Mouse (Mus musculus) right cerebral cortex, postnatal 4 days (tissue): ENCODE results near the gene Rflna.

Experiments used
- DNase-seq: peaks from one replicate; pipeline ENCODE4 v3.0.0-alpha.2; 2022

Rflna gene

DNA sequence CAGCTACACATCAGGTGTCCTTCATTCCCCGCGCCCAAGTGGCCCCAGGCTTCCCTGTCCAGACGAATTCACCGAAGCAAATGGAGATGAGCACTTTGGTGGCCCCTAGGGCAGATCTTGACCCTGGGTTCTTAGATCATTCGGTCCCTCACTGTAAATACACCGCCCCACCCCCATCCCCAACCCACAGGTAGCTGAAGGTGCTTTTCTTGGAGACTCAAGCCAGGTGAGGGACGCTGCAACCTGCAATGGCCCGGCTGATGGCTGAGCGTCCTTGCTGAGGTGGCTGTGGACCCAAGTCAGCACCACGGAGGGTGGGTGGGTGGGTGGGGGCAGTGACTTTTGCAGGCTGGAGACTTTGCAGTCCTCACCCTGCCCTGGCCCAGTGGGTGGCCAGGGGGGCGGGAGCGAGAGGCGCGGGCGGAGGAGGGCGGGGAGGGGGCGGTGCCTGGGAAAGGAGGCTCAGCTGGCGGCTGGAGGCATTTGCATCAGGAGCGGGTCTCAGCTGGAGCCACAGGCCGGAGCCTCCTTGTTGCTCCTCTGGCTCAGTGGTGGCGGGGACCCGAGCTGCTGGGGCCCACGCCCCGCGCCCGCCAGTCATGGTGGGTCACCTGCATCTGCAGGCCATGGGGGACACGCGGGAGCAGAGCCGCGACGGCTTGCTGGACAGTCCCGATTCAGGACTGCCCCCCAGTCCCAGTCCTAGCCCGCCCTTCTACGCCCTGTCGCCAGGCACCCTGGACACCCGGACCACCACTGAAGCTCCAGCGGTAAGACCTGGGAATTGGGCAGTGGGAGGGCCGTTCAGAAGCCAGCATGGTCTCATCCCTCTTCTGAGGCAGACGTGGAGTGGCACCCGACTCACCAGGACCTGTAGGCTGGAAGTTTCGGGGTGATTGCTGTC, at the start of gene Rflna:
Gene Rflna, plus strand, starts transcription at position 253 of the 904 bp plus-strand sequence.
- no peak for DNase-seq

DNA sequence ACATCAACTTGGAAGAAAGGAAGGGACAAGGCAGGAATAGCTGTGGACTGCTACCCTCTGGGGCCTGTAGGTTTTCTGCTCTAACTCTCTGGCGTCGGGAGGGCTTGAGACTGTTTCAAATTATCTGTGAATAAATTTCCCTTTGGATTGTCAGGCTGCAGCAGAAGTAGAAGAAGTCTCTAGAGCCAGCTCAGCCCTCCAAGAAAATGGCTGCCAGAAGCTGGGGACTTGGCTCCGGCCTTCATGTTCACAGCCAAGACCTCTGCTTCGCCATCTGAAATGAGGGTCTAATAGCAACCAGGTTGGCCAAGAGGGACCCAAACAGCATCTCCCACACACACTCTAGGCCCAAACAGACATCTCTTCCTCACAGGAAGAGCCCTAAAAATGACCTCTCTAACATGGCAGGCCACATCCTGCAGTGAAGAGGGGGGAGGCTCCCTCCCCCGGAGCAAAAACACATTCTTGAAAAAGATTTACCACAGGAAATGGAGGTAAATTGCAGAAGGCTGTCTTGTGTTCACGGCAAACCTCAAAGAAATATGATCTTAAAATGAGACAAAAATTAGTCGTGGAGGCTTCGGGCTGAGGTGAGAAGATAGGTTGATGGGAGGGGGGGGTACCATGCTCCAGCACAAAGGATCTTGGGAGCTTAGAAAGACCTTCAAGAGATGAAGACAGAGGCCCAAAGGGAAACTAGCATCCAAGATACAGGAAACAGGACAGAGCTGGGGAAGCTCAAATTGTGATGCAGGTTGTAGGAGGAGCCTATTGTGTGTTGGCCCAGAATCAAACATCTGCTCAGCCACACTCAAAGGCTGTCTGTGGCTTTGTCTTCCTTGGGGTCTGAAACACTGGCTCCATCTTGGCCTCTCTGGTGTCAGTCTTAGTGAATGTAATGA, 48.4 kb upstream of the Rflna start:
- DNase-seq = peak; percentile 40

DNA sequence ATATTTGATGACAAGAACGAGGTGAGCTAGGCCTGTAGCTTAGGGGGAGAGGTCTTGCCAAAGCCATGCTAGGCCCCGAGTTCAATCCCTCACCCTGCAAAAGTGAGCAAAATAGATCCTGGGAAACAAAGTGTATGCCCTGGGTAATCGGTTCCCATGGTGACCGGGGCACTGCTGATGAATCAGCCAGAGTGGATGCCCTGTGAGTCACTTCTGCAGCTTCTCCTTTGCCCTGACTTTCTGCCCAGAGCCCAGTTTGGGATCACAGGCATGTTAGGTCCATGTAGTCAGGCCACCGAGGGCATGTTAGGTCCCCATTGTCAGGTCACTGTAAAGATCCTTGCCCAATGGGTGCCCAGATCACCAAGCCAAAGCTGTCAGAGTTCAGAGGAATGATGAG, 45.5 kb upstream of the Rflna start:
- DNase-seq = no peak

DNA sequence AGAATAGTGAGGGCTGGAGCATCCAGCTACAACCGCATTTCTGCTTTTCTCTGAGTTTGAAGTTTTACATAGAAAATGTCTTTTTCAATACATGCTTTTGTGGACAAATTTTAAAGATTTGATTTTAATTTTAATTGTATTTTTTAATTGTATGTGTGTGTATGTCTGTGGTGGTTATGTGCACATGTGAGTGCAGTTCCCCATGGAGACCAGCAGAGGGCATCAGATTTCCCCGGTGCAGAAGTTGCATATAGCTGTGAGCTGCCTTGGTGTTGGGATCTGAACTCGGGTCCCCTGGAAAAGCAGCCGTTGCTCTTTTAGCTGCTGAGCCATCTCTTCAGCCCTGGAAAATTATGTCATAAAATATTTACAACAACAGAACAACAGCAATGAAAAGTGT, 43.9 kb upstream of the Rflna start:
- DNase-seq = no peak

DNA sequence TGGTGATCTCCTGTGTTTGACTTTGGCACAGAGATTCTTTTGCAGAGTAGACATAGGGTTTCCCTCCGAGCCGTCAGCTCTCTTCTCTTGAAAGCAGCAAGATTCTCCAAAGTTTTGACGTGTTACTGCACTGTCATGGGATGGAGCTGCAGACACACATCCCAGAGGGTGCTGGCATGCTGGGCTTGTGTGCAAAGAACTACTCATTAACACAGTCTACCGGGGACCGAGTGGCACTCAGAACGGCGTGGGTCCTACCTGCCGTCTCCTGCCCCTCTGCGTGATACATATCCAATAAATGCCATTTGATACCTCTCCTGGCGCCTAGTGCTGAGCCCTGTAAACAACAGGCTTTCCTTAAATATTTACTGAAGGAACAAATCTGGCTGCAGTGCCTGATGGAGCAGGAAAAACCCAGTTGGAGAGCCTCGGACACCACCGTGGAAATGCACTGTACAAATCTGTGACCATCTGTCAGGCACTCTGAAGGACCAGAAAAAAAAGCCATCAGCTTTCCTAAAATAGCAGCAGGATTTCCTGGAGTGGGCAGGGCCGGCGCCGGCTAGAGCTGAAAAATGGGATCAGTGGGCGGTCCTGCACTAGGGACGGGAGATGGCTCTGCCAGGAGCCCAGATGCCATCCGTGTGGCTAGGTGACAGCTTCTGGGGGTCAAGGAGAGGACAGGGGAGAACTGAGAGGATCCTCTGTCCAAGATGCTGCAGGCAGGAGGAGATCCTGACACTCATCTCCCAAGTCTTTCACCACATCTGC, 42.7 kb upstream of the Rflna start:
- DNase-seq = peak; percentile 42

DNA sequence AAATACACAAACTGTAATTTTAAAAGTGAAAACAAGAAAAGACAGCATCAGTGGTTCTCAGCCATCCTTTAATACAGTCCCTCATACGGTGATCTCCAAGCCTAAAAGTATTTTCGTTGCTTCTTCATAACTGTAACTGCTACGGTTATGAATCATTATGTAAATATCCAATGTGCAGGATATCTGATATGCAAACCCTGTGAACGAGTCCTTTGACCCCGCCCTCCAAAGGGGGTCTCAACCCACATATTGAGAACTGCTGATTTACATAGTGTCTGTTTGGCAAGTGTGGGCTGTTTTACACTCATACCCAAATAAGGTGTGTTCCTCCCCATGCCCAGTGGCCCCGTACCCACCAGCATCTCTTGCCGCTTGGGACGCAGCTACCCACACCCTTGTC, 41.6 kb upstream of the Rflna start:
- DNase-seq = no peak

DNA sequence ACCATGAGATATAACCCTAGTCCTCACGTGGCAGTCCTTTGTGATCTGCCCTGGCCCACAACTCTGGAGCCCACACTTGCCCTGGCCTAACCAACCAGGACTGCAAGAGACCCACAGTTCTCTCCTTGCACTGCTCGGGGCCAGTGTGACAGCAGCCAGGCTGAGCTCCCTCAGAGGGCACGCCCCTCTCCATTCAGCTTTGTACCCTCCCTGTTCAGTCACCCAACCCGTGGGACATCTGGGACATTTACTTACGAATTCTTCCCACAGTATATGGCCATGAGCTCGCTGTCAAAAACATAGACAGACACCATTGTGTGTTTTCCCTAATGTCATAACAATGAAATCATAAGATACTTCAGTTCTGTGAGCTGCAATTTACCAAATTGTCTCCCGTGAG, 40.3 kb upstream of the Rflna start:
- no peak for DNase-seq

DNA sequence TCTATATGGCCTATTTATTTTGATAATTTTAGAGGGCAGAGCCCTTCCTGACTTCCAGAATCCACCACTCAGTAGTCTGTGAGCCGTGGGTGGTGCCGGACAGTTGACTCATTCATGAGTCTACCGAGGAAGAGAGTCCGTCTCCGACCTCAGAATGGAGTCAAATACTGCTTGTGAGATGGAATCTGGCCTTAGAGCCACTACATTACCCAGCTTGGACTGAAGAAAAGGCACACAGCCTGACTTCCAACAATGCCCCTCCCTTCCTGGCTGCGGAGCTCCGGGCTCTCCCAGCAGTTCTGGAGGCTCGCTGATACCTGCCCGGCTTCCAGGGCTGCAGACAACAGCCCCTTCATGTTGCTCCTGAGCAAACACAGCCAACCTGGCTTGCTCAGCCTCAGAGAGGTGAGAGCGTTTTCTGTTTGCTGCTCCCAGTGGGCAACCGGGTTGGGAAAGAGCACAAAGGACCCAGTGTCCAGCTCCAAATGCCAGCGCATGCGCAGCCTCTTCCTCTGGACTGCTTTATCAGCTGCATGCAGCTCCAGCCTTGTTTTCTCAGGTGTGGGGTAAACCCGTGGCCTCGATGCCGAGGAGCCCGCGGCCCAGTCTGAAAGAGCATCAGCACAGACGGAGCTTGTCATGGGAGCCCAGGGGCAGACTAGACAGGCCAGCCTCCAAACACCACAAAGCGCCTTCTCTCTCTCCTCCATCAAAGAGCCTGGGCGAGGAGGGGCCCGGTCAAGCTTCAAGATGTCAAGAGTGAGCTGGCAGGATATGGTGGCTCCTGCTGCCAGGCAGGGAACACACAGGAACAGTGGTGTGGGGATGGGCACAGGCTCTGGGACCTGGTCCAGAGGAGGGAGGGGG, 39.0 kb upstream of the Rflna start:
- DNase-seq = peak; percentile 63

DNA sequence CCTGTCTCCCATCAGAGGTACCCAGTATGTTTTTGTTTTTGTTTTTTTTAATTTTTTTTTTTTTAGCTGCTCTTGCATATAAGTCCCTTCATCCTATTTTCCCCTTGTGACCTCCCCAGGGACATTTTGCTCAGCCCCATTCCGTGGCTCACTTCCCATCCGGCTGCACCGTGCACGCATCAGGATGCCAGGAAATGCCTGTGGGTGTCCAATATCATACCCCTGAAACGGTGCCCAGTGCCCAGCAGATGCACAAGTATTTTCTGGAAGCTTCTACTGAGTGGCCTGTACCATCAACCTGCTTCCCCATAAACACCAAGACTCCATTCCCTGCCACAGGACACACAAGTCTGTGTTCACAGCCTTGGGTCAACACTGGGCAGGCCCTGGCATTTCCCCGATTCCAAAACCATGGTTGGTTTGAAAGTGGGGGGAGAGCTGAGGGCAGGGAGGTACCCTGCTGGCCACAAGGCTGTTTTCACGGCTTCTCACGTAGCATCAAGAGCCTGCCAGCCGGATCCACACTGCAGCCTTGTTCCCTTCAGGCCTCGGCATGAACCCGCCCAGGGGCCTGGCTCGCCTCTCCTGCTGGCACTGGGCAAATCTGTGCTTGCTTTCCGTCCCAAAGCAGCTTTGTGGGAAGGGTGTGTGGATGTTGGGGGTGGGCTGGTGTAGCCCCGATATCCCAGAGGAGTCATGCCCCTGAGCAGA, 36.2 kb upstream of the Rflna start:
- DNase-seq = peak; percentile 36

DNA sequence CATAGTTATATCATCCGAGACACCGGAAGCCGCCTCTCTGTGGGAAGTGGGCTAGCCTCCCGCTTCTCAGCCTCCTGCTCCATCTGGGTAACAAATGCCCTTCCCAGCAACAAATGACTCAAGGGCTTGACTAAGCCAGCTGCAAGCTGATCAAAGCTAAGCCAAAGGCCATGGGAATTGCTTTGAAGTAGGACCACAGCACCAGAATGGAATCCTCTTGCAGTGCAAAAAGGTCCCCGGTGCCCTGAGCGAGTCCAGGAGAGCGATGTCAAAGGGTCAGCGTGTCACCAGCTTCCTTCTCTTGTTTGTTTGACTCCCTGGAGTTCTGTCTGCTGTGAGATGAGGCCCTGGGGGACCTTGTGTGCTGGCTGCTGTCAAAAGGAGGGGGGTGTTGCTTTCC, 33.2 kb upstream of the Rflna start:
- DNase-seq = no peak

DNA sequence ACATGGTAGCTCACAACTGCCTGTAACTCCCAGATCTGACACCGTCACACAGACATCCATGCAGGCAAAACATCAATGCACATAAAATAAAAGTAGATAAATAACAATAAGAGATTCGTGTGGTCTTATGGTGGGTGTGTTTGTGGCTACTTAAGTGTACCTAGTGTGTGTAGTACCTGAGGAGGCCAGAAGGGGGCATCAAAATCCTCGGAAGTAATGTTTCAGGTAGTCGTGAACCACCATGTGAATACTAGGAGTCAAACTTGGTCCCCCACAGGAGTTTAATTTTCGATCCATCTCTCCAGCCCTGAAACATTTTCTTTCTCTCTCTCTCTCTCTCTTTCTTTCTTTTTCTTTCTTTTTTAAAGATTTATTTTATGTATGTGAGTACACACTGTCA, 16.8 kb upstream of the Rflna start:
- DNase-seq = no peak

DNA sequence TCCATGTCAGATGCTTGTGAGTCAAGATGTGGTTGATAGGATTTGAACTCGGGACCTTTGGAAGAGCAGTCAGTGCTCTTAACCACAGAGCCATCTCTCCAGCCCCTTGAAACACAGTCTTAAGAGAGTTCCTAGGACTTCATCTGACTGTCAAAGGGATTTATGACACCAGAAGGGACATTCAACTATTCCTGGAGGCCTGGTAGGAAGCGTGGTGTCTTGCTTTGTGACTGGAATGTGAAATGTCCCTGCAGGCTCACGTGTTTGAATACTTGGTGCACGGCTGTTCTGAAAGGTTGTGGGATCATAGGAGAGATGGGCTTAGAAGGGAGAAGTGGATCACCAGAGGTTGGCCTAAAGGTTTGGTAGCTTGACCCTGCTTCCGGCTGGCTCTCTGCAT, 16.4 kb upstream of the Rflna start:
- no peak for DNase-seq

DNA sequence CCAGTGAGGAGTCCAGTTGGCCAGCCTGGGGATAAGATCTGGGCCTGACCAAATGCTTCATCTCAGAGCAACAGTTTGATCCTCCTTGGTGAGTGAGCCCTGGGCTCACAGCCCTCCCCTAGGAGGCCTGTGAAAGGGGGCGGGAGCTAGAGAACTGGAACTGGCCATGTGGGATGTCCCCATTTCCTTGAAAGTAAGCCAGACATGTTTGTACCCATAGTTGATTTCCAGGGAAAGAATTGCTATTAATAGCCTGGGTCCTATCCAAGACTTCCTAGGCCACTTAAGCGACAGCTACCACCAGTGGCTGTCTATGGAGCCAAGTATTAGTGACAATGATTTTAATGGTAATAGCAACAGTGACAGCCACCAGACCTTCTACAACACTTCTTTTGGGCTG, 13.3 kb upstream of the Rflna start:
- DNase-seq = no peak

DNA sequence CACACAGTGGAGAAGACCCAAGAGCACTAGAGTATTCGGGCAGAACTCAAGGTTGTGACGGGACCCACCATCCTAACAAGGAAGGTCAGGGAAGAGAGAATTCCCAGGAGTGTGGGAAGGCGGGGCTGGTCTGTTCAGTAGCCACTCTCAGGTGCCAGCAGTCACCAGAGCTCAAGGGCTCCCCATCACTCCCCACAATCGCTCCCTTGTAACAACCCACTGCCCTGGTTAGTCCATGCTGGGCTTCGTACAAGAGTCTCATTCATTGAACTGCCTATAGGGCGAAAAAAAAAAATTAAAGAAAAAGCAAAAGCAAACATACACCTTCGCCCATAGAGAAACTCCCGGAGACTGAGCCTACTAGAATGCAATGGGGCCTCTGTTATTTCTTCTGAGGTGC, 10.7 kb upstream of the Rflna start:
- DNase-seq = no peak

DNA sequence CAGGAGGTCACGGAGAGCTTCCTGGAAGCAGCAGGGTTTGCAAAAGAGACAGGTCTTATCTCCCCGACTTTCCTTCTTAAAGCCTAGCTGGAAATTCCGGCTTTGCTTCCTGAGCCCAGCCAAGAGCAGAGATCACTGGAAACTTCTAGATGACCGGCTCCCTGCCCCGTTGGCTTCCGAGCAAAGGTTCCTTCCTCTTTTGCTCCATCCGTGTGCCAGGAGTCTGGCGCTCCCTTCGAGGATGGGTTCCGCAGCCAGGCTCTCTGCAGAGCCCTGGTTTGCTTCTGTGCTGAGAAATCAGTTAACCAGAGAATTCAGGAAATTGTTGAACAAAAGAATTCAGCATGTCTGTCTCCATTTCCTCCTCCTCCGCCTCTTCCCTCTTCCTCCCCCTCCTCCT, 10.1 kb upstream of the Rflna start:
- no peak for DNase-seq

DNA sequence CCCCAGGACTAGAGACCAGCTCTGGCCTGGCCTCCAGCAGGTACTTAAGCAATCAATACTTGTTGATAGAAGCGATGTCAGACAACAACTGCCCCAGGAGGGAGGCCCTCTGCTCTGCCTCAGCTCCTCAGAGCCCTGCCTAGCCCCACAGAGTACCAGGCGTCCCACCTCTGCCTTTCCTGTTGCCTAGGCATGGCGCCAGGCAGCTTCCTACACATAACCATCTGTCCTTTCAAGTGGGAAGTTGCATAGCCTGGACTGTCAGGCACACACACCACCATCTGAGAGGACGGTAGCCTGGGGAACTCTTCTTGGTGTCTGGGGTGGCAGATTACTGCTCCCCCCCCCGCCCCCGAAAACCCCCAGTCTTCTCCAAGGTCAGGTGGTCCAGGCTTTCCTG, 6.2 kb upstream of the Rflna start:
- peak; percentile 12 for DNase-seq

DNA sequence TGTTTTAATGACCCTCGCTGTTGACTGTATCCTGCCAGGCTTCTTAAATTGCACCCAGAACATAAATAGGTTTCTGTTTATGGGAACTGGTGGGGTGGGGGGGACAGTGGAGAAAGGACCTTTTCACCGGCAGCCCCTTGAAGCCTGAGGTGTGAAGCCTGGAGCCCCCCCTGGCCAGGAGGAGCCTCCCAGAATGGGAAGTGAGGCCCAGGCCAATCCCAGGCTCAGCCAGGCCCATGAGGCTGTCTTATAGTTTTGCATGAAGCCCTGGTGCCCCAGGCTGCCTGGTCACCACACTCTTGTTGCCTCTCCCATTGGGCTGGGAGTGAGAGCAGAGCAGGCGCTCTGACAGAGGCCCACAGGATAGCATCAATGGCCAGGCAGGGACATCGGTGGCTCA, 5.1 kb upstream of the Rflna start:
- DNase-seq = no peak

DNA sequence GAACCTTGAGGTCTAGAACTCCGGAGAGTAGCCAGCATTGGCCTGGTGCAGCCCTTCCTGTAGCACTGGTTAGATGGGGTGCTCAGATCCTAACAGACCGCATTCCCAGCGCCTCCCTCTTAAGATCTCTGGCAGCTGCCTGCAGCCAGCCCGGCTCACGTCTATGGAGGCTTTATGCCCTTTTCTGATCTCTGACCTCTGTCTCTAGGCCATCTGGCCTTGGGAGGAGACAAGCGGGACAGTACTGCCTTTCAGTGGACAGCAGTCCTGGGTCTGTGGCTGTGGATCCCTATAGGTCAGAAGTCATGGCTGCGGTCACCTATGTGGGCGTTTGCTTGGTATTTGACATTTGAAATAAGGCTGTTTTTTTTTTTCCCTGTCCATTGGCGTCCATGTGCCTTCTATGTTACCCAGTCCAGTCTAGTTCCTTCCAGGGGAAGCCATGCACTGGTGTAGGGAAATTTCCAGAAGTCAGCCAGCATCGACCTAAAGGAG, 2.2 kb upstream of the Rflna start:
- no peak for DNase-seq

DNA sequence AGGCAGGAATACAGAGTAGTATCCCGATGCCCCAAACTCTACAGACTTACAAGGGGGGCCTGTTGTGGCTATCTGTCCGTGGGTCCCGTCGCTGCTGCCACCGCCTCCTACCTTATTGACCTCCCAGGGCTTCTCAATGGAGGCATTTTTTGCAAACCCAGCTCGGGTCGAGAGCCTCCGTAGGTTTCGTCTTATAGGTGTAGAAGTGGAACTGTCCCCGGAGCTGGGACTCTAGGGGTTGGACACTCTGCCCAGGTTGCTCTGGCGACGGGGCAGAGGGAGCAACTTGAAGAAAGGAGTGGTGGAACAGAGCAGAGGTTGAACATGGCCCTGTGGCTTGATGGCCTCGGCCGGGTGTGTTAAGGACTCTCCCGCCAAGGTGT, 843 bp downstream of the Rflna start:
- no peak for DNase-seq

DNA sequence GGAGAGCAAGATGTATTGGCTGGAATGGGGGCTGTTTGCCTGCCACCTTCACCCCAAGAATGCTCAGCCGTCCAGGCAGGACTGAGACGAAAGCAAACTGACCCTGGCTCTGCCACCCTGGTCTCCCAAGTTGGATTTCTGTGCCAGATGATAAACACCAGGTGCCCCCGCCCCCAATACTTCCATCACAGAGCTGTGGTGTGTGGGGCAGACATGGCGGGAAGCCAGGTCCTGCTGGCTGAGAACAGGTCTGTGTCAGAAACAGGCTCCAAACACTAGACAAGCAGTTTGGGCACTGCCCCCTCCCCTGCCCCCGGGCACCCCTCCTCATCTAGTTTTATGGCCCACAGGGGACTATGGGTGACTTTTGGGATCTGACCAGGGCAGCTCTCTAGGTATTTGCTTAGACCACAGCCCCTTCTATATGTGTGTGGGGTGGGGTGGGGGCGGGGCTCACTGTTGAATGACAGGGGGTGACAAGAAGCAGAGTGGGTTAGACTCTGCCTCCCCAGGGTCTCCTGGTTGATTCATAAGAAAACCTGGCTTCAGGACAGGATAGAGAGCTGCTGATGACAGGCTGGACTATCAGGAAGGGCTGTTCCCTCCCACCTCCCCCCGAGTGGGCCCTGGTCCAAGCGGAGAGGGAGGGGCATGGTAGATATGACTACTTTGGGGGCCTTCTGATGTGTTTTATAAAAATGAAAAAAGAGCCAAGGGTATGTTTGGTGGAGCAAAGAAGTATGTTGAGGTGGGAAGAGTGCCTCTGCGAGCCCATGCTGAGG, 3.0 kb downstream of the Rflna start:
- no peak for DNase-seq

DNA sequence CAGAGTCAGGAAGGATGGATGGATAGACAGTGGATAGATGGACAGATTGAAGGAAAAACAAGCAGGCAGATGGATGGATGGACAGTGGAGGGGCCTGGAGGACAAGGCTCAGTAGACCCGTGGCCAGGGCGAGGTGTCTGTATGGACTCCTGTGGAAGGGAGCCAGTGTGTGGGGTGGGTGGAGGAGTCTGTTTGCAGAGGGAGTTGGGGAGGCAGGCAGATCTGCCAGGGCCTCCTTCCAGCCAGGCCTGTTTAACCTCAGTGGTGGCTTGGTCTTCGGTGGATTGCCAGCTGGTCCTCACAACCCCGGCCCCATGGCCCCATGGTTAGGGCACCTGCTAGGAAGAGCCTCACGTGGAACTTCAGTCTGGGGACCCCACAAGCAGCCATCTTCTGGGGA, 3.9 kb downstream of the Rflna start:
- DNase-seq = no peak
